Mouse (Mus musculus): Measurements from ENCODE around the gene Obsl1.

Gene Obsl1

GRCm38 (mm10) chr1:75487040-75487404 lies 19.2 kb downstream of the Obsl1 start:
- no peak for DNase-seq (ENCODE audit: low spot score)

GRCm38 (mm10) chr1:75486561-75486960 lies 19.7 kb downstream of the Obsl1 start:
- no peak for DNase-seq (ENCODE audit: low spot score)

- DNase-seq (ENCODE audit: low spot score) = no peak
Observed at GRCm38 (mm10) chr1:75480735-75481134, 25.5 kb downstream of the Obsl1 start.

- DNase-seq (ENCODE audit: low spot score) = no peak
Observed at GRCm38 (mm10) chr1:75480036-75480435, 26.2 kb downstream of the Obsl1 start.

GRCm38 (mm10) chr1:75479635-75479989 lies 26.6 kb downstream of the Obsl1 start:
- no peak for DNase-seq (ENCODE audit: low spot score)

GRCm38 (mm10) chr1:75478916-75479634 lies 27.2 kb downstream of the Obsl1 start, which contains the start of the genes Chpf and Tmem198:
TSS of gene Chpf (minus strand) at chr1:75479307.
TSS of gene Tmem198 (plus strand) at chr1:75479532.
- DNase-seq (ENCODE audit: low spot score) = peak; percentile 98

- DNase-seq (ENCODE audit: low spot score) = peak; percentile 61
Observed at GRCm38 (mm10) chr1:75478497-75478896, 27.8 kb downstream of the Obsl1 start.

GRCm38 (mm10) chr1:75477966-75478290 lies 28.3 kb downstream of the Obsl1 start:
- no peak for DNase-seq (ENCODE audit: low spot score)

- peak; percentile 84 for DNase-seq (ENCODE audit: low spot score)
Observed at GRCm38 (mm10) chr1:75477264-75477965, 28.8 kb downstream of the Obsl1 start.

GRCm38 (mm10) chr1:75476441-75476840 lies 29.8 kb downstream of the Obsl1 start:
- no peak for DNase-seq (ENCODE audit: low spot score)

GRCm38 (mm10) chr1:75469287-75469825 lies 36.9 kb downstream of the Obsl1 start:
- DNase-seq (ENCODE audit: low spot score) = peak; percentile 73

GRCm38 (mm10) chr1:75467215-75467927 lies 38.9 kb downstream of the Obsl1 start:
- DNase-seq (ENCODE audit: low spot score) = peak; percentile 70

- no peak for DNase-seq (ENCODE audit: low spot score)
Observed at GRCm38 (mm10) chr1:75463652-75464204, 42.5 kb downstream of the Obsl1 start.

- no peak for DNase-seq (ENCODE audit: low spot score)
Observed at GRCm38 (mm10) chr1:75462636-75463035, 43.6 kb downstream of the Obsl1 start.

- no peak for DNase-seq (ENCODE audit: low spot score)
Observed at GRCm38 (mm10) chr1:75460297-75460696, 46.0 kb downstream of the Obsl1 start.

GRCm38 (mm10) chr1:75458789-75459684 lies 47.2 kb downstream of the Obsl1 start:
- no peak for DNase-seq (ENCODE audit: low spot score)

- DNase-seq (ENCODE audit: low spot score) = no peak
Observed at GRCm38 (mm10) chr1:75458025-75458788, 48.0 kb downstream of the Obsl1 start.

- DNase-seq (ENCODE audit: low spot score) = no peak
Observed at GRCm38 (mm10) chr1:75457710-75458024, 48.6 kb downstream of the Obsl1 start.

- DNase-seq (ENCODE audit: low spot score) = no peak
Observed at GRCm38 (mm10) chr1:75456746-75457564, 49.3 kb downstream of the Obsl1 start.

- no peak for DNase-seq (ENCODE audit: low spot score)
Observed at GRCm38 (mm10) chr1:75455948-75456347, 50.3 kb downstream of the Obsl1 start.

Measured in testis, postnatal 14 days (tissue).